Mouse (Mus musculus): ENCODE data around the gene Dnm1. TPM values are rescaled to one million over a fixed set of nuclear protein-coding genes. Genes with fewer than 3 reads are reported as not detected.

The Dnm1 gene
- polyA plus RNA-seq, 1 experiment from 2014 or later, result 38.4 TPM

- no peaks in the 10 kb centered on the region for H3K4me1 ChIP-seq (replicated peaks; ENCODE audit: control insufficient read depth, insufficient read depth, low read length)
- no peak for ATAC-seq
Observed at GRCm38 (mm10) chr2:32328911-32329460, 24.2 kb downstream of the Dnm1 start.

GRCm38 (mm10) chr2:32327200-32327599, 25.9 kb downstream of the Dnm1 start:
- 65% methylated on average over 4 of the region's 4 CpGs for WGBS
- no peaks in the 10 kb centered on the region for H3K36me3 ChIP-seq (ENCODE audit: control insufficient read depth, insufficient read depth)
- no peaks in the 10 kb centered on the region for H3K9me3 ChIP-seq (ENCODE audit: control insufficient read depth, low read length)
- no peak overlapping the region for H3K27ac ChIP-seq (ENCODE audit: low read length)
- no peak overlapping the region for H3K4me3 ChIP-seq (replicated peaks; ENCODE audit: low read length)
- peaks cover 11% of the 10 kb centered on the region for H3K4me1 ChIP-seq (replicated peaks; ENCODE audit: control insufficient read depth, insufficient read depth, low read length)
- ATAC-seq, result no peak
- no peak overlapping the region for H3K9ac ChIP-seq (replicated peaks; ENCODE audit: low read depth, low read length)
- no peaks in the 10 kb centered on the region for H3K27me3 ChIP-seq (replicated peaks; ENCODE audit: control insufficient read depth, insufficient read depth, low read length)
- no peak overlapping the region for H3K4me2 ChIP-seq (ENCODE audit: low read length)

More at GRCm38 (mm10) chr2:32328911-32329460, 24.2 kb downstream of the Dnm1 start:
- Histone ChIP-seq H3K4me2 (ENCODE audit: low read length) (no peak overlapping the region), H3K27me3 (replicated peaks; ENCODE audit: control insufficient read depth, insufficient read depth, low read length) (no peaks in the 10 kb centered on the region), H3K27ac (ENCODE audit: low read length) (no peak overlapping the region), H3K4me3 (replicated peaks; ENCODE audit: low read length) (no peak overlapping the region), H3K9ac (replicated peaks; ENCODE audit: low read depth, low read length) (no peak overlapping the region), H3K36me3 (ENCODE audit: control insufficient read depth, insufficient read depth) (no peaks in the 10 kb centered on the region), H3K9me3 (ENCODE audit: control insufficient read depth, low read length) (no peaks in the 10 kb centered on the region)
- WGBS, result 39% methylated on average over 13 of the region's 13 CpGs

- H3K4me3 ChIP-seq (replicated peaks; ENCODE audit: low read length), result no peak overlapping the region
- H3K4me2 ChIP-seq (ENCODE audit: low read length), result no peak overlapping the region
- ATAC-seq, result no peak
- no peaks in the 10 kb centered on the region for H3K27me3 ChIP-seq (replicated peaks; ENCODE audit: control insufficient read depth, insufficient read depth, low read length)
- peaks cover 13% of the 10 kb centered on the region for H3K4me1 ChIP-seq (replicated peaks; ENCODE audit: control insufficient read depth, insufficient read depth, low read length)
- H3K36me3 ChIP-seq (ENCODE audit: control insufficient read depth, insufficient read depth), result no peaks in the 10 kb centered on the region
- H3K27ac ChIP-seq (ENCODE audit: low read length), result no peak overlapping the region
- H3K9me3 ChIP-seq (ENCODE audit: control insufficient read depth, low read length), result no peaks in the 10 kb centered on the region
- no peak overlapping the region for H3K9ac ChIP-seq (replicated peaks; ENCODE audit: low read depth, low read length)
- WGBS, result 71% methylated on average over 7 of the region's 7 CpGs
Observed at GRCm38 (mm10) chr2:32325342-32325741, 27.8 kb downstream of the Dnm1 start.

GRCm38 (mm10) chr2:32324322-32324721, 28.8 kb downstream of the Dnm1 start:
- no peak for ATAC-seq
- no peak overlapping the region for H3K9ac ChIP-seq (replicated peaks; ENCODE audit: low read depth, low read length)
- H3K27ac ChIP-seq (ENCODE audit: low read length), result no peak overlapping the region
- no peaks in the 10 kb centered on the region for H3K27me3 ChIP-seq (replicated peaks; ENCODE audit: control insufficient read depth, insufficient read depth, low read length)
- H3K4me1 ChIP-seq (replicated peaks; ENCODE audit: control insufficient read depth, insufficient read depth, low read length), result peaks cover 13% of the 10 kb centered on the region
- H3K36me3 ChIP-seq (ENCODE audit: control insufficient read depth, insufficient read depth), result no peaks in the 10 kb centered on the region
- no peak overlapping the region for H3K4me3 ChIP-seq (replicated peaks; ENCODE audit: low read length)
- WGBS, result 55% methylated on average over 4 of the region's 4 CpGs
- no peaks in the 10 kb centered on the region for H3K9me3 ChIP-seq (ENCODE audit: control insufficient read depth, low read length)
- no peak overlapping the region for H3K4me2 ChIP-seq (ENCODE audit: low read length)

GRCm38 (mm10) chr2:32322754-32323741, 30.1 kb downstream of the Dnm1 start:
- no peak overlapping the region for H3K9ac ChIP-seq (replicated peaks; ENCODE audit: low read depth, low read length)
- no peak overlapping the region for H3K4me3 ChIP-seq (replicated peaks; ENCODE audit: low read length)
- H3K4me2 ChIP-seq (ENCODE audit: low read length), result peak overlapping the region; percentile 17; the same call in 1 of the 2 replicates

GRCm38 (mm10) chr2:32321591-32322298, 31.4 kb downstream of the Dnm1 start:
- H3K9me3 ChIP-seq (ENCODE audit: control insufficient read depth, low read length), result no peaks in the 10 kb centered on the region
- H3K36me3 ChIP-seq (ENCODE audit: control insufficient read depth, insufficient read depth), result no peaks in the 10 kb centered on the region
- no peak overlapping the region for H3K4me2 ChIP-seq (ENCODE audit: low read length)
- H3K9ac ChIP-seq (replicated peaks; ENCODE audit: low read depth, low read length), result peak overlapping the region; percentile 22; the same call in 1 of the 2 replicates
- H3K4me1 ChIP-seq (replicated peaks; ENCODE audit: control insufficient read depth, insufficient read depth, low read length), result peaks cover 17% of the 10 kb centered on the region
- H3K4me3 ChIP-seq (replicated peaks; ENCODE audit: low read length), result no peak overlapping the region
- ATAC-seq, result no peak
- WGBS, result 67% methylated on average over 9 of the region's 9 CpGs
- peak overlapping the region; percentile 84 for H3K27ac ChIP-seq (ENCODE audit: low read length)
- H3K27me3 ChIP-seq (replicated peaks; ENCODE audit: control insufficient read depth, insufficient read depth, low read length), result no peaks in the 10 kb centered on the region

More at GRCm38 (mm10) chr2:32322754-32323741, 30.1 kb downstream of the Dnm1 start:
- H3K27me3 ChIP-seq (replicated peaks; ENCODE audit: control insufficient read depth, insufficient read depth, low read length), result no peaks in the 10 kb centered on the region
- H3K4me1 ChIP-seq (replicated peaks; ENCODE audit: control insufficient read depth, insufficient read depth, low read length), result peaks cover 16% of the 10 kb centered on the region
- ATAC-seq, result peak; percentile 79
- 55% methylated on average over 7 of the region's 7 CpGs for WGBS
- no peaks in the 10 kb centered on the region for H3K9me3 ChIP-seq (ENCODE audit: control insufficient read depth, low read length)
- peak overlapping the region; percentile 84 for H3K27ac ChIP-seq (ENCODE audit: low read length)
- H3K36me3 ChIP-seq (ENCODE audit: control insufficient read depth, insufficient read depth), result no peaks in the 10 kb centered on the region

- H3K9ac ChIP-seq (replicated peaks; ENCODE audit: low read depth, low read length), result no peak overlapping the region
- H3K9me3 ChIP-seq (ENCODE audit: control insufficient read depth, low read length), result no peaks in the 10 kb centered on the region
- H3K4me1 ChIP-seq (replicated peaks; ENCODE audit: control insufficient read depth, insufficient read depth, low read length), result peaks cover 17% of the 10 kb centered on the region
- no peaks in the 10 kb centered on the region for H3K36me3 ChIP-seq (ENCODE audit: control insufficient read depth, insufficient read depth)
- H3K27ac ChIP-seq (ENCODE audit: low read length), result no peak overlapping the region
- H3K4me2 ChIP-seq (ENCODE audit: low read length), result no peak overlapping the region
- ATAC-seq, result no peak
- H3K4me3 ChIP-seq (replicated peaks; ENCODE audit: low read length), result no peak overlapping the region
- WGBS, result 76% methylated on average over 11 of the region's 11 CpGs
- no peaks in the 10 kb centered on the region for H3K27me3 ChIP-seq (replicated peaks; ENCODE audit: control insufficient read depth, insufficient read depth, low read length)
Observed at GRCm38 (mm10) chr2:32320721-32321120, 32.4 kb downstream of the Dnm1 start.

GRCm38 (mm10) chr2:32319586-32320580, 33.3 kb downstream of the Dnm1 start:
- H3K27me3 ChIP-seq (replicated peaks; ENCODE audit: control insufficient read depth, insufficient read depth, low read length), result no peaks in the 10 kb centered on the region

More at GRCm38 (mm10) chr2:32319586-32320580, 33.3 kb downstream of the Dnm1 start:
- 71% methylated on average over 9 of the region's 9 CpGs for WGBS
- Histone ChIP-seq H3K4me2 (ENCODE audit: low read length) (no peak overlapping the region), H3K9ac (replicated peaks; ENCODE audit: low read depth, low read length) (no peak overlapping the region), H3K4me1 (replicated peaks; ENCODE audit: control insufficient read depth, insufficient read depth, low read length) (peaks cover 17% of the 10 kb centered on the region), H3K9me3 (ENCODE audit: control insufficient read depth, low read length) (no peaks in the 10 kb centered on the region), H3K27ac (ENCODE audit: low read length) (no peak overlapping the region), H3K4me3 (replicated peaks; ENCODE audit: low read length) (no peak overlapping the region), H3K36me3 (ENCODE audit: control insufficient read depth, insufficient read depth) (0 out of 2 replicates have a peak, but pooled peaks cover 2% of the 10 kb centered on the region)
- ATAC-seq, result no peak
